Mouse (Mus musculus) c-Kit-positive CD71-positive TER-119-negative erythroid progenitor cells, embryonic 14.5 days (primary cell): ENCODE results near the gene Erc2.

Experiments used
- DNase-seq: peaks from one replicate; pipeline ENCODE4 v3.0.0-alpha.2; 2013; ENCODE audit warnings: low read depth

Erc2 gene

GRCm38 (mm10) chr14:28295145-28295544 is 672.9 kb downstream of the Erc2 start:
- DNase-seq: no peak

DNA sequence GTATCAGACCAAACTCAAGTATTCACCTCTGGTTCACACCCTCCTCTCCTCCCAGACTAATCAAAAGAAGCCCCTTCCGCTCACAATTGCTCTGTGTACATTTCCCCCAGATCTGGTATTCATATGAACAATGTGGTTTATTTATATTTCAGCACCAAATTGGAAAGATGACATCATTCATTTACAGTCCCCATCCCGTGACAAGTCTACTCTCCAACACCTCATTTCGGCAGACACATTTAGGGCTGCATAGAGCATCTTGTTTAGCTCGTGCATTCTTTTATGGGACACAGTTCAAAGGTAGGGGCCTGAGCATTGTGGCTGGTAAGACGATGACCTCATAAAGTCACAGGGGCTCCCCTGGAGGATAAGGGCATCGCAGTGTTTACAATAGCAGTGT is 677.9 kb downstream of the Erc2 start:
- no peak for DNase-seq

GRCm38 (mm10) chr14:28301251-28301650 is 679.0 kb downstream of the Erc2 start:
- no peak for DNase-seq

- DNase-seq: no peak
Measured at GRCm38 (mm10) chr14:28304131-28304530, 681.9 kb downstream of the Erc2 start.

- no peak for DNase-seq
Measured at GRCm38 (mm10) chr14:28308661-28309060, 686.4 kb downstream of the Erc2 start.

DNA sequence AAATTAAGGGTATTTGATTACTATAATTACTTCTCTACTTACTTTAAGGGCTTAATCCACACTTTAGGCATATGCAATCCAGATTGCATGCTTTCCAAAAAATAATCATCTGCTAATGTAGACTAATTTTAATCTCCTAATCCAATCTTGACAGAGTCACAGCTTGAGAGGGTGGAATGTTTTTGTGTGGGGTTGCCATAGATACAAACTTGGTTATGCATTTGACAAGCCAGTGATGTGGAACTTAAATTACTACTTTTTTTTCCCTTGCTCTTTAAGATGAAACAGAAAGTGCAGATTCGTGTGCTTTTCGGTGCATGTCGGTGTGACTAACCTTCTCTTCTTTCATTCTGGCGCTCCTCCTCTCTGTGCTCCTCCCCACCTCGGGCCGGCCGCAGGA is 694.6 kb downstream of the Erc2 start:
- no peak for DNase-seq

DNA sequence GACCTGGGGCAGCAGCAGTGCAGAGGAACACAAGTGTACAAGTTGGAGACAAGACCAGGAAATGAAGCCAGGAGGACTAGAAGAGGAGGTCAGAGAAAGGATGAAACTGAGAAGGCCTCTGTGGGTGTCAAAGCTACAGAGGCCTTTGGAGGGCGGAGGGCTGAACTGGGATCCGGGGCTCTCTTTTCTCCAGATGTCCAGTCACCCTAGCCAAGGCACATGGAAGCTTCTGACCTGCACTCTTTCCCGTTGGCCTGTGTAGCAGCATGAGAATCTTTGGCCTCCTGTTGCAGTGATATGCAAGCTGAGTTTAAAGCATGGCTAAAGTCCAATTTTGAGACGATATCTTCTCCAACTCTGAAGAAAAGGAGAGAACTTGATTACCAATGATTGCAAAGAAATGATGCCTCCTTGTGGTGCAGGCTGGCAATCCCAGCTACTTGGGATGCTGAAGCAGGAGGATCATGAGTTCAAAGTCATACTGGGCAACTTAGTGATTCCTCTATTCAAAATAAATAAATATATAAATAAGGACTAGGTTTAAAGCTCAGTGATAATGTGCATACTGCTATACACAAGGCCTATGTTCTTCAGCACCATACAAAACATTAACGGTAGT is 699.8 kb downstream of the Erc2 start:
- no peak for DNase-seq

DNA sequence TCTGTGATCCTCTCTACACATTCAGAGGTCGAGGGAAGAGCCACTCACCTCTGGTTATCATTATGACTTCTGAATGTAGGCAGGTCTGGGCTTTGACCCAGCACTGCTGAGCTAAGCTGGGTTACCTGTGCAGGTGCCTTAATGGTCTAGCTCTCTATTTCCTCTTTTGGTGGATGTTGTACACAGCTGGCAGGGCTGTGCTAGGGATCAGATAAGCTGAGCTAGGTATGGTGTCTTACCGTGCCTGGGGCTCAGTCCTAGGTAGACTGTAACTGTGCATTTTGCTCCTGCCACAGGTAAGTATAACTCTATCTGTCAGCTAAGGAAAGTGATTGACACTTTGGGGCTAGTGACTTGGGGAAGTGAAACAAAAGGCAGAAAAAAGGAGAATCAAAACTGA is 701.0 kb downstream of the Erc2 start:
- DNase-seq: no peak

- DNase-seq: no peak
Measured at GRCm38 (mm10) chr14:28323727-28324126, 701.5 kb downstream of the Erc2 start.

- DNase-seq: no peak
Measured at GRCm38 (mm10) chr14:28326456-28326855, 704.2 kb downstream of the Erc2 start.

DNA sequence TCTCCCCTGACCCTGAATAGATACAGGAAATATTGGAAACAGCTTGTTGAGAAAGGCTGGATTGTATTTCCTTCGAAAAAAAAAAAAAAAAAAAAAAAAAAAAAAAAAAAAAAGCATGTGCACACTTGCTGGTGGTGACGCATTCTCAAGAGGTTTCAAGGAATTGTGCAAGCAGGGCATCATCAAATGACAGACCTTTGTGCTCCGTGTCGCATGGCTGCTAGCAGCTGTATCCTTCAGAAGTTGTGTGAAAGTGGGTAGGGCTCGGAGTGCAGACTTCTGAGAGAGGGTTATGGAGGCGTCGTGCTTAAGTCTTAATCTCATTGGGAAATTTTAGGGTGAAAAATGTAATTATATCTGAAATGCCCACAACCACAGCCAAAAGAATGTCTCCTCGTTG is 706.3 kb downstream of the Erc2 start:
- DNase-seq: no peak

DNA sequence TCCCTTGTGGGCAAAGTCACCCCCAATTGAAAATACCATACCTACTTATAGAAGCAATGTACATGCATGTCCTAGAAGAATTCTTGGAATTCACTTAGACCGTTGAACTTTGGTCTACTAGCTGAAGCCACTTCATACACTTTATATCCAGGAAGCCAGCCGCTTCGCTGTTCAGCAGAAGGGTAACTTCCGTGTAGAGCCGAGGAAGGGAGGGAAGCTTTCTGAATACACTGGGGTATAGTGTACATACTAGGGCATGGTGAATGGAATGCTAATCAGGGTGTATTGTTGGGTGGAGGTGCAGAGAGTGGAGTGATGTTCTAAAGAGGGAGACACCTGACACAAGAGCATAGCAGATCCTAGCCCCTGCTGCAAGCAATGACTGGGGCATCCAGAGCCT is 708.9 kb downstream of the Erc2 start:
- no peak for DNase-seq

- no peak for DNase-seq
Measured at GRCm38 (mm10) chr14:28332351-28332953, 710.2 kb downstream of the Erc2 start.

GRCm38 (mm10) chr14:28339146-28339545 is 716.9 kb downstream of the Erc2 start:
- DNase-seq: no peak

- no peak for DNase-seq
Measured at GRCm38 (mm10) chr14:28349129-28349528, 726.9 kb downstream of the Erc2 start.

DNA sequence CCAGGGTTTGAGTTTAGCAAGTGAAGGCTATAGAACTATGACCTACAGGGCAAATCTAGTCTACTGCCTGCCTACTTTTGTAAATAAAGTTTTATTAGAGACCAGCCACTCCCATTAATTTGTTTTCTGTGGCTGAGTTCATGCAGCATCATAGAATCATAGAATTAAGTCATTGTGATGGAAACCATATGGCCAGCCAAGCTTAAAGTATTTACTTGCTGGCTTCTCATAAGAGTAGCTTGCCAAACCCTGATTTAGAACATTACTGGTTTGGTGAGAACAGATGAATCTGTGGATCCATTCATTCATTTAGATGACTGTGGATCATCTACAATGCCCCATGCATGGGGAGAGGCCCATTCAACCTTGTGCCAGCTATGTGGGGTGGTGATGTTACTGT is 733.8 kb downstream of the Erc2 start:
- DNase-seq: no peak

GRCm38 (mm10) chr14:28359502-28359901 is 737.3 kb downstream of the Erc2 start:
- no peak for DNase-seq

DNA sequence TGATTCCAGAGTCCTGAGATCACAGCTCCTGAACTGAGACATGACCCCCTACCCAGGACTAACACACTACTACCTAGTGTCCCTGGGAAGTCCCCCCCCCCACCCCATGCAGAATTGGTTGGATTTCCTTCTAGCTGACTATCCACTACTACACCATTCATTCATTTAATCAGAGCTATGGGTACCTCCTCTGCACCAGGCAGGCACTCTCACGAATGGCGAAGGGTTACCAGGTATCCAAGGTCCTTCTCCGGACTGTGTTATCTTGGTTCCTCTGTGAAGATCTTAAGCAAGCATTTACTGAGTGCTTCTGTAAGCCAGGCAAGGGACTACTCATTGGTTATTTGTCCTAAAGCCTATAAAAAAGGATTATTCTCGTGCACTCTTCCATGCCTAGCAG is 737.8 kb downstream of the Erc2 start:
- DNase-seq: no peak

GRCm38 (mm10) chr14:28362336-28362735 is 740.1 kb downstream of the Erc2 start:
- no peak for DNase-seq

DNA sequence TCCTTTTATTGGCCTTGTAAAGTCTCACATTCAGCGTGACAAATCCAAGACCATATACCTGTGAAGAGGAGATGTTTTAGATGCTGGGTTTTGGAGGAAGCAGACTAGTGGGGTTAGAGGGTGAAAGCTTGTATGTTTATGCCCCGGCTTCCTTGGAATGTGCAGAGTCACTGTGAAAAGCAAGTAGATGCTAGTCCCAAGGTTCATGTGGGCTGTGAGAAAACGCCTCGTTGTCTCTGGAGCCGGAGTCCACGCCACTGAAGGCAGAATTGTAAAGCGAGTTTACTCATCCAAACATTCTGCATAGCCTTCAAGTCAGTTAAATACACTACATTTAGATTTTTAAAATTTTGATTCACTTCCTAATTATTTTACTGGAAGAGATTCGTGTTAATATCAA is 748.5 kb downstream of the Erc2 start:
- no peak for DNase-seq

- DNase-seq: no peak
Measured at GRCm38 (mm10) chr14:28371651-28372050, 749.4 kb downstream of the Erc2 start.

GRCm38 (mm10) chr14:28375642-28376091 is 753.4 kb downstream of the Erc2 start:
- no peak for DNase-seq

GRCm38 (mm10) chr14:28376208-28376805 is 754.1 kb downstream of the Erc2 start:
- no peak for DNase-seq

DNA sequence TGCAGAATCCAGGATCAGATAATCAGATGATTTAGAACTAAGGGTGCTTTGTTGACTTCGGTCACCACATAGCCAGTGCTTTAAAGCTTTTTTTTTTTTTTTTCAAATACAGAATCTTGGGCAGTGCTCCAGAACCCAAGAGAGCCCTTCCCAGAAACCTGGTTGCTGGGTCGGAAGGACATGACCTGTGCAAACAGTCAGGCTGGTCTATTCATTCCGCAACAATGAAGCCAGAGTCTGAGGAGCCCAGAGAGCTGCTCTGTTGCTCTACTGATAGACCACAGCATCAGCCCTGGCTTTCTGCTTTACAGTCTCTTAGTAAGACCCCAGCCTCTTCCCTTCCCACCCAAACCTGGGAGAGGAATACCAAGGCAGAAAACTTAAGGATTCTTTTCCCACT is 755.3 kb downstream of the Erc2 start:
- DNase-seq: no peak
